Mouse (Mus musculus) stomach, postnatal 0 days (tissue): ENCODE data around the gene 1700011M02Rik. TPM values are rescaled to one million over a fixed set of nuclear protein-coding genes. Genes with fewer than 3 reads are reported as not detected.
"Not testable (repeated sequence)": the region's sequence is repeated elsewhere in the genome, so short reads cannot be mapped to it uniquely, and the experiment has no call there.

Source experiments
- ATAC-seq: fragments of 200-750 bp; cut with Nextera tagmentation; 2 replicates; pipeline ENCODE4 v1.8.0; 2017; ENCODE audit not compliant: low FRiP score, low TSS enrichment
- DNase-seq: peaks from one replicate; pipeline ENCODE4 v3.0.0-alpha.2; 2016; ENCODE audit warnings: low spot score
- H3K27ac ChIP-seq: fragments of 300-500 bp; sonication (generic); replicated peaks from 2 replicates; pipeline ENCODE4 v1.5.1; 2014; ENCODE audit warnings: mild to moderate bottlenecking, control low read depth
- H3K27me3 ChIP-seq: fragments of 300-500 bp; sonication (generic); 2 replicates; pipeline ENCODE4 v1.6.1; 2014; ENCODE audit warnings: low read length; ENCODE audit not compliant: control insufficient read depth, insufficient read depth
- H3K36me3 ChIP-seq: fragments of 300-500 bp; sonication (generic); 2 replicates; pipeline ENCODE4 v1.6.1; 2014; ENCODE audit warnings: low read length, mixed read lengths; ENCODE audit not compliant: control insufficient read depth, insufficient read depth
- H3K4me1 ChIP-seq: fragments of 300-500 bp; sonication (generic); replicated peaks from 2 replicates; pipeline ENCODE4 v1.6.1; 2014; ENCODE audit warnings: antibody characterized with exemption; ENCODE audit not compliant: control insufficient read depth, insufficient read depth
- H3K4me2 ChIP-seq: fragments of 300-500 bp; sonication (generic); replicated peaks from 2 replicates; pipeline ENCODE4 v1.6.1; 2014; ENCODE audit warnings: low read depth, mild to moderate bottlenecking, control low read depth, moderate library complexity
- H3K4me3 ChIP-seq: fragments of 300-500 bp; sonication (generic); 2 replicates; pipeline ENCODE4 v1.5.1; 2014; ENCODE audit warnings: low read depth, low read length, control low read depth
- H3K9ac ChIP-seq: fragments of 300-500 bp; sonication (generic); 2 replicates; pipeline ENCODE4 v1.6.1; 2014; ENCODE audit warnings: mild to moderate bottlenecking, low read length, control low read depth, mixed read lengths
- H3K9me3 ChIP-seq: fragments of 300-500 bp; sonication (generic); 2 replicates; pipeline ENCODE4 v1.6.1; 2016; ENCODE audit warnings: low read length; ENCODE audit not compliant: control insufficient read depth
- CTCF ChIP-seq: IDR thresholded peaks from 2 replicates; pipeline ENCODE4 v1.5.1; 2016; ENCODE audit warnings: antibody characterized with exemption, low read depth, mild to moderate bottlenecking, moderate library complexity
- EP300 ChIP-seq: optimal IDR thresholded peaks from 2 replicates; pipeline ENCODE3; 2016; ENCODE audit warnings: antibody characterized with exemption
- WGBS: fragments of 180-500 bp; shearing (Covaris S2); extraction: QIAGEN DNeasy Blood & Tissue Kit; methylation state at CpG from one replicate; pipeline ENCODE4 v1.1.7; 2014; 5-methylcytosine and 5-hydroxymethylcytosine counted together
- polyA plus RNA-seq: library from polyadenylated mRNA; unstranded; fragments of >200 nt; fragmentation: Nextera tagmentation; extraction: Ambion mirVana; gene quantifications from 2 replicates; pipeline ENCODE4 v1.2.1, GENCODE M21; 2015

Gene 1700011M02Rik
- polyA plus RNA-seq, 1 experiment from 2014 or later: not detected

GRCm38 (mm10) chrX:102933571-102934394, 25.1 kb downstream of the 1700011M02Rik start:
- 15% methylated on average over 54 of the region's 68 CpGs for WGBS
- Histone ChIP-seq H3K4me1 (no peaks in the 10 kb centered on the region), H3K36me3 (no peaks in the 10 kb centered on the region), H3K27ac (no peak overlapping the region), H3K9ac (peak overlapping the region; percentile 56), H3K4me2 (peak overlapping the region; percentile 71), H3K4me3 (peak overlapping the region; percentile 50), H3K9me3 (no peaks in the 10 kb centered on the region), H3K27me3 (no peaks in the 10 kb centered on the region)
- peak; percentile 61 for ATAC-seq
- TF ChIP-seq EP300: no peak
- peak; percentile 69 for TF ChIP-seq CTCF
- DNase-seq: peak; percentile 60

- 61% methylated on average over 8 of the region's 8 CpGs for WGBS
- H3K4me3 ChIP-seq: peak overlapping the region; percentile 50
Measured at GRCm38 (mm10) chrX:102934395-102934764, 25.7 kb downstream of the 1700011M02Rik start.

GRCm38 (mm10) chrX:102936743-102937142, 28.0 kb downstream of the 1700011M02Rik start:
- H3K4me2 ChIP-seq: no peak overlapping the region
- no peak for DNase-seq
- 34% methylated on average over 5 of the region's 5 CpGs for WGBS
- H3K4me1 ChIP-seq: no peaks in the 10 kb centered on the region
- H3K27ac ChIP-seq: no peak overlapping the region
- H3K27me3 ChIP-seq: no peaks in the 10 kb centered on the region
- TF ChIP-seq EP300 (no peak), CTCF (no peak)
- no peak overlapping the region for H3K9ac ChIP-seq
- no peak for ATAC-seq
- no peaks in the 10 kb centered on the region for H3K36me3 ChIP-seq
- H3K4me3 ChIP-seq: no peak overlapping the region
- H3K9me3 ChIP-seq: no peaks in the 10 kb centered on the region

More at GRCm38 (mm10) chrX:102934395-102934764, 25.7 kb downstream of the 1700011M02Rik start:
- no peaks in the 10 kb centered on the region for H3K27me3 ChIP-seq
- H3K9me3 ChIP-seq: no peaks in the 10 kb centered on the region
- TF ChIP-seq CTCF: no peak
- TF ChIP-seq EP300: no peak
- H3K4me1 ChIP-seq: no peaks in the 10 kb centered on the region
- no peak overlapping the region for H3K4me2 ChIP-seq
- no peaks in the 10 kb centered on the region for H3K36me3 ChIP-seq
- no peak overlapping the region for H3K9ac ChIP-seq
- ATAC-seq (no peak), DNase-seq (no peak)
- H3K27ac ChIP-seq: no peak overlapping the region

- not testable (repeated sequence) for H3K4me3 ChIP-seq, H3K27ac ChIP-seq, H3K9me3 ChIP-seq, DNase-seq, H3K4me1 ChIP-seq, ATAC-seq, H3K27me3 ChIP-seq, H3K9ac ChIP-seq, H3K36me3 ChIP-seq, H3K4me2 ChIP-seq
- 88% methylated on average over 11 of the region's 11 CpGs for WGBS
Measured at GRCm38 (mm10) chrX:102950136-102950535, 41.4 kb downstream of the 1700011M02Rik start.

GRCm38 (mm10) chrX:102958917-102959316, 50.2 kb downstream of the 1700011M02Rik start:
- no peaks in the 10 kb centered on the region for H3K4me1 ChIP-seq
- H3K27ac ChIP-seq: no peak overlapping the region
- DNase-seq: no peak
- no peaks in the 10 kb centered on the region for H3K9me3 ChIP-seq
- H3K9ac ChIP-seq: no peak overlapping the region
- H3K4me3 ChIP-seq: no peak overlapping the region
- no peaks in the 10 kb centered on the region for H3K27me3 ChIP-seq
- H3K36me3 ChIP-seq: no peaks in the 10 kb centered on the region
- no peak for ATAC-seq
- TF ChIP-seq CTCF: peak; percentile 77
- TF ChIP-seq EP300: no peak
- WGBS: 27% methylated on average over 4 of the region's 4 CpGs
- H3K4me2 ChIP-seq: no peak overlapping the region

Other genes starting within 250 kb of the 1700011M02Rik start
- 0.59 and 1.1 TPM in 2 replicates for gene Gm3880, start 221.9 kb upstream of the 1700011M02Rik start, polyA plus RNA-seq
- not detected in 2 replicates for gene Gm9112, start 201.3 kb upstream of the 1700011M02Rik start, polyA plus RNA-seq
- gene Dmrtc1b, start 201.0 kb upstream of the 1700011M02Rik start, polyA plus RNA-seq: not detected in 2 replicates
- not detected in 2 replicates for gene Dmrtc1c1, start 105.9 kb upstream of the 1700011M02Rik start, polyA plus RNA-seq
- not detected in 2 replicates for gene Dmrtc1c2, start 54.3 kb upstream of the 1700011M02Rik start, polyA plus RNA-seq
- gene 1700031F05Rik, start 40.9 kb upstream of the 1700011M02Rik start, polyA plus RNA-seq: not detected in 2 replicates
- 0.58 and 0.81 TPM in 2 replicates for gene Dmrtc1a, start 218 bp upstream of the 1700011M02Rik start, polyA plus RNA-seq
- not detected in 2 replicates for gene 1700018G05Rik, start 19.5 kb downstream of the 1700011M02Rik start, polyA plus RNA-seq